Mouse (Mus musculus): ENCODE results near the gene Ddx27. TPM values are rescaled to one million over a fixed set of nuclear protein-coding genes. Genes with fewer than 3 reads are reported as not detected.
"Not testable (repeated sequence)": the region's sequence is repeated elsewhere in the genome, so short reads cannot be mapped to it uniquely, and the experiment has no call there.

Ddx27 gene
- 10 to 100 TPM; 33.6 to 38.9 (median 35.1) TPM for polyA plus RNA-seq (2017; shearing (Covaris generic))

DNA sequence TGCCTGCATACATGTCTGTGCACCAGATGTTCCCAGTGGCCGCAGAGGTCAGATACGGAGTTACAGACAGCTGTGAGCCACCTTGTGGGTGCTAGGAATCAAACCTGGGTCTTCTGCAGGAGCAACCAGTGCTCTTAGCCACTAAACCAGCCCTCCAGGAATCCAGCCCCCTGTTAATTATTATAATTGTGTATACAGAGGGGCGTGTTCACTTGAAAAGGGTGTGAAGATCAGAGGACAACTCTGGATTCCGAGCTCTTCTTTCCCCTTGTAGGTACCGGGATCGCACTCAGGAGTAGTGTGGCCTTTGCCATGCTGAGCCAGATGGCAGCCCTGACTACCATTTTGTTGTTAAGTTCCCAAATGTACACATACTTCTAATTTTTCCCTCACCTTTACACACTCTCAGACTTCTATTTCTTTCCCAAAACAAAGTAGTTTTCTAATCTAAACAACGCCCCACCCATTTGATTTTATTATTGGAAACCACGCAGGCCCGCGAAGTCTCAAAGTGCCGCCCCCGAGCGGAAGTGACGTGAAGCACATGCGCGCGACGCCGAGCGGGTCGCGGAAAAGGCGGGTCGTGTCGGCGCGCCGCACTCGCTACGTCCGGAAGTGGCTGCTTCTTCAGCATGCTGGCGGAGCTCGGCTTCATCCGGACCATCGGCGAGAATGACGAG, at the start of gene Ddx27:
Ddx27 (plus strand) TSS at position 492 of the 680 bp plus-strand sequence.
- peak; percentile 94 for ATAC-seq

DNA sequence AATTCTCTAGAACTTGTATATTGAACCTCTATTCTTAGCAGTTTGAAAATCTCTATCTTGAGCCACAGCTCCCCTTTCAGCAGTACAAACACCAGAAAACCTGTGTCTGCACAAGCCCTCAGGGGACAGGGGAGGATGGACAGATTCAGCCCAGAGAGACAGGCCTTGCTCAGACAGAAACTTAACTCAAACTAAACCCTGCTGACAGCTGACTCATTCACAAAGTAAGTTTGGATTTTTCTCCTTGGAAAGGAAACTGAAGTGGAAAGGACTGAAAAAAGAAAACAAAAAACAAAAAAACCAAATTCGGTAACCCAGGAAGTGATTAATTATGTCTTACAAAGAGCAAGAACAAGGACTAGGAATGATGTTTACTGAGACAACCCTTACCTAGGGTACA, 41.8 kb upstream of the Ddx27 start:
- ATAC-seq: no peak

DNA sequence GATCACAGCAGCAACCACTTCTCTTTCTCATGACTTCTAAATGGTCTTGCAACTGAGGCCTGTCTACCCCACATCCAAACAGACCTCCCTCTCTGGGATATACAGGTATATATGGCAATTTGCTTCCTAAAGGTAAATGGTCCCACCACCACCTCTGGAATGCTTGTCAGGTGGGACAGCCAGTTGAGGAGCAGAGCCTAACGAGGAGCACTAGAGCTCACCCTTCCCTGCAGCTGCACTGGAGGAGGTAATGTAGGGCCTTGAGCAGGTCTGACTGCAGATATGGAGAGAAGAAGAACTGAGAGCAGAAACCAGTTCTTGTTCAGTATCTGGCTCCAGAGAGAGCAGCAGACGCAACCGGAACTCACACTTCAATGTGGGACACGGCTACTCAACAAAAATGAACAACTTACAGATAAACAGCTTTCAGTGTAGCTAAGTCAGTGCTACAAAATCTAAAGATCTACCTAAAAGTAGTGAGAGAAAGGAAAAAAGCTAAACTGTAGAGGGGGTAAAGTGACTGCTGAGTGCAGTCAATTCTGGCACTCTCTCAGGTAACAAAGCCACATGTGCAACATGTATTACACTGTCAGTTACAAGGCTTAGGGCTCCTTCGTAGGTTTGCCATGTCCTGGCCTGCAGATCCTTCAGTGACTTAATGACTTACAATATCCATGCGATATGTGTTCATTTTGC, 40.7 kb upstream of the Ddx27 start:
- no peak for ATAC-seq

DNA sequence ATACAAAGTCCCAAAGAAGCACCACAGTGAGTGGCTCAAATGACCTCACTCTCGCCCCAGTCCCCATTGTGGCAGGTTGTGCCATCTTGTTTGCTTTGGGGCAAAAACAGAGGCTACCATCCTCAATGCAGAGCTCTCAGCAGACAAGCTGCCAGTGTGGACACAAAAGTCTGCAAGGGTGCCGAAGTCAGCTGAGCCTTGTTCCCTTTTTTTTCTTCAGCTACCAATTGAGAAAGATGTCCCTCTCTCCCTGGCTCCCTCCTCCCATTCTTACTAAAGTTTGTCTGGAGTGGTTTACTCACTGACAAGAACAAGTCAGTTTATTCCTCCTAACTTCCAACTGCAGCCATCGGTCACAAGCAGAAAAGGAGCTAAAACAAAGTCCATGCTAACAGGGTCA, 38.6 kb upstream of the Ddx27 start:
- ATAC-seq: no peak

DNA sequence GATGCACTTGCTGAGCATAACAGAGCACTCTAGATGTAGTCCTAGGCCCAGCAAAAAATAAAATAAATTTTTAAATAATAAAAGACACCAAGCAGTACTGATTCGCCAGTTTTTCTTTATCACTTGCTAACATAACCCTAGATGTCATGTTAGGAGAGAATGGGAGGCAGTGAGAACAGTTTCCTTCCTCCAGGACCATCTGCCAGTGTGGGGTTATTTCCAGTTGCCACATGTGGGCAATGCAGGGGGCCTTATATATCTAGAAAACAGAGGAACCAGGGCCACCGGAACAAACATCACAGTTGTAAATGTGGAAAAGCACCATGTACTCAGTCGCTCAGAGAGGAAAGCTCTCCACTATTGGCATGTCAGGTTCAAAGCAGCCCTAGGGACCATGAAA, 37.5 kb upstream of the Ddx27 start:
- ATAC-seq: no peak

DNA sequence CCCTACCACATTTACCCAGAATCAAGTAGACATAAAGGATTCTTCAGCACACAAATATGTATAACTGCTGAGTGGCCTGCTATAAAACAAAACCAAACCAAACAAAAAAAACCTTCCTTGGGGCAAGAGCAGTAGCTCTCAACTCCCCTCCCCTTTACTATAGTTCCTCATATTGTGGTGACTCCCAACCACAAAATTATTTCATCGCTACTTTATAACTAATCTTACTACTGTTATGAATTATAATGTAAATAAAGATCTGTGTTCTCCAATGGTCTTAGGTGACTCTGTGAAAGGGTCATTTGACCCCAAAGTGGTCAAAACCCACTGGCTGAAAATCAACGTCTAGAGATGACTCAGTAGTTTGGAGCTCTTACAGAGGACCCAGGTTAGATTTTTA, 34.8 kb upstream of the Ddx27 start:
- no peak for ATAC-seq

DNA sequence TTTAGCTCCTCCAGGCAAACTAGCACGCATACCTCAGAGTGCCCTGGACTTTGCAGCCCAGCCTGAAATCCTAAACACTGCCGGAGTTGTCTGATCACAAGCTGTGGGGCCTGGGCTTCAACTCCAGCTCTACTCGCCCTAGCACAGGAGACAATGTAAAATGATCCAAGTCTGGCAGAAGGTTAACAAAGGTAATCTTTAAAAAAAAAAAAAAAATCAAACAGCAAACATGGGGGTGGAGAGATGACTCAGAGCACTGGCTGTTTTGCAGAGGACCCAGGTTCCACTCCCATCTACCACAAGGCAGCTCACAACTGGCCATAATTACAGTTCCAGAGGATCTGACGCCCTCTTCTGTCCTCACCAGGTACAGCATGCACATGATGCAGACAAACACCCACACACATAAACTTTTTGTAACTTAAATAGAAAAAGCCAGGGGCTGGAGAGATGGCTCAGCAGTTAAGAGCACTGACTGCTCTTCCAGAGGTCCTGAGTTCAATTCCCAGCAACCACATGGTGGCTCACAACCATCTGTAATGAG, 31.6 kb upstream of the Ddx27 start:
- ATAC-seq: no peak

DNA sequence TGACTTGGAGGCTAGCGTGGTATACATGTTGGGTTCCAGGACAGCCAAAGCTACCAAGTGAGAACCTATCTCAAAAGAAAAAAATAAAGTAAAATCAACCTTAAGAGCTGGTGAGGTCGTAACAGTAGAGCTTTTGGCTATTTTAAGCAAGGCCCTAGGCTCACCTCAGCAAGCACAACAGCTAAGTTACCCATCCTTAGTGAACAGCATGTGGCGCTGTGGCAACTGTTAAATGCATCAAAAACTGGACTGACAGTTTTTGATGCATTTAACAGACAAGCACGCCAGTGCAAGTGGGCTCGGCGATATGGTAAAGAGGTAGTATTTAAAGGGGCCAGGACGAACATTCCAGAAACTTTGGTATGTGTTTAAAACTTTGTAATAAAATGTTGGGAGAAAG, 24.1 kb upstream of the Ddx27 start:
- no peak for ATAC-seq

DNA sequence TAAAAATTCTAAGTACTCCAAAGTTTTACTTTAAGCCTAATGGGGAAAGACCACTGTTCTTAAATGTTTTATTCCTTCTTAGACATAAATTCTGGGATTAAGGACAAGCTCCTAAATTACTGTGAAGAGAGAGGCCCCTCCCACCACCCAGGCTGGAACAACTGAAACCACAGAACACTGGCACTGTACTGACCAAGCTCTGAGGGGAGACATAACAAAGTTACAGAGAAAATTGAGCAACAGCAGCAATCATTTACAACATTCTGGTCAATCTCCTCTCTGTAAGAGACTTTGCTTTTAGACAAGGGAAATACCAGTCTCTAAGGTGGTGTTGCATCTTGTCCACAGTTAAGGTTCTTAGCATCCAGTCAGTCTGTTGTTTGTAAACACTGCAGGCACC, 23.0 kb upstream of the Ddx27 start:
- ATAC-seq: no peak

DNA sequence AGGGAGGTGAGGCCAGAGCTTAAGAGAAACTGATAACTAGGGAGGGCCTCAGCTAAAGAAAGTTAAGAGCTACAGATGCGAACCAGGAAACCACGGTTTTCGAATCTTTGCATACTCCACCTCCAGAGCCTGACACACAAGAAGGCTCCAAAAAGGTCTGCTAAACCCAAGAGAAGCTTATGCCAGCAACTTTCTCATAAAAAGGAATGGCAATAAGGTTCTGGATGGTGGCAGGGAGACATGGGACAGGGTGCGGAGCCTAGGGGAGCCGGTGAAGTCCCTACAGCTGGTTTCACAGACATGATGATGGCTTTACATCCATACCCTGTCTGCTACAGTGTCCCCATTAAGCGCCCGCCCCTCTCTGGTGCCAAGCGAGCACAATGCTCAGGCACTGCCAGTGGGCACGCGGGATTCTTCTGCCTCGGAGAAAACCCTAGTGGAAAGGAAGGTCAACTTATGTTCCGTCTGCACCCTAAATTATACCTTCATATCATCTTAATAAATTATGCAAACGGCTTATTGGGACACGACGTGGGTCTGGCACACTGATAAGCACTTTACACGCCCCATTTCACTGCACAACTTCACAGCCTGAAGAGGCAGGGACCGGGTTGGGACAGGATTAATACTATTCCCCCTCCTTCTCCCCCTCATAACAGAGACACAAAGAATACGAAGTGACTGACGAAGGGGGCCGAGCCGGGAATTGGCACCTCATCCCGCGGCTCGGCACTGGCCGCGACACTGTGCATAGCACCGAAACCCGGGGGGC, 19.8 kb upstream of the Ddx27 start:
- ATAC-seq: peak; percentile 10

DNA sequence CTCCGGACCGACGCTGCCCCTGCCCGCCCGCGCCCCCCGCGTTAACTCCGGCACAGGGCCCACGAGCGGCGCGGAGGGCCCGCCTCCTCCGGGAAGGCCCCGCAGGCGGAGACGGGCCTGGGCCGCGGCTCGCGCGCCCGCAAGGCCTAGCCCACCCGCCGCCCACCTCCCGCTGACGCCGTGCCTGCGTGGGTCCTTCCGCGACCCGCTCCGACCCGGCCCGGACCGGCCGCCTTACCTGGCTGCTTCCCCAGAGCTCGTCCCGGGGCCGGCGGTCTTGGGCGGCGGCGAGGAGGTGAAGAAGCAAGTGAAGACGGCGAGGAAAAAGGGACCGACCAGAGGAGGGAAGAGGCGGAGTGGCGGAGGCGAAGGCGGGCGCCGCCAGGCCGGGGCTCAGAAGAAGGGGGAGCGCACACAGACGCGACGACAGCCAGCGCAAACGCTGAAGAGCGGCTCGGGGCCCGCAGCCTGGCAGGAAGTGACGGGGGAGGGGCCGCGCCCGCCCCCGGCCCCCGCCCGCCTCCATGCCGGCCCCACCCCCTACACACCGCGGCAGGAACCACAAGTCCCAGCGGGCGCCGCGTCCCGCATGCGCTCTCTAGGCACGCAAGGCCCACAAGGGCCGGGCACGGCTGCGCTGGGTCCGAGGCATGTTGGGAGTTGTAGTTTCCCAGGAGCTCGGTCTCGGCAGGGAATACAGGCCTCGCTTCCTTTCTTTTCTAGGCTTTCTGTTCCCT, 19.0 kb upstream of the Ddx27 start, which contains the start of gene Stau1:
Stau1 (minus strand) TSS at position 504 of the 737 bp plus-strand sequence.
- peak; percentile 91 for ATAC-seq

DNA sequence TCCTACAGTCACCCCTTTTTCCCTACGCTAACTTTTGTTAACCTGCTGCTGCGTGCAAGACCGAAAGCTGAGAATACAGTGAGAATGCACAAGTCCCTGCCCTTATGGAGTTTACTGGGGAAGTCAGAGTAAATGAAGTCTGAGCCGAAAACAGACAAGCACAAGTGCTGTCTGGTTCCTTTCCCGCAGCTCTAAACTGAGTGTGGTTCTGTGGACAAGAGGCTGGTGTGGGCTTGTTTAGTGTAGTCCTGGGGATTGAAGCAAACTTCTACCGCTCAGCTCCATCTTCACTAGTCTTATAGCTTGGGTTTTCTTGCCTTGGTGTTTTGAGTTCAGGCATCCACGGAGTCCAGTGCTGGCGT, 18.5 kb upstream of the Ddx27 start:
- peak; percentile 7 for ATAC-seq

DNA sequence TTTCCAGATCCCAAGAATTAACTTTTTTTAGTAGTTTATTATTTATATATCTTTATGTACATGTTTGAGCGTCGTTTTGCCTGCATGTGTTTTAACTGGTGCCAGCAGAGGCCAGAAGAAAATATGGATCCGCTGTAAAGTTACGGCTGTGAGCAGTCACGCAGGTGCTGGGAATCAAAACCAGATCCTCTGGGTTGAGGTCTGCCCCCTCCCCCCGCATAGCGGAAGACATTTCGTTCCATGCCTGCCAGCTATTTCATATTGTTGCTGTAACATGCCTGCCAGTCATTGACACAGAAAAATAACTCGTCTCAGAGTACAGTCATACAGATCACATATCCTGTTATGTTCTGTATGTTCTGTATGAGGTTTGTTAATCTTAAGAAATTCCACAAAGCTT, 13.5 kb upstream of the Ddx27 start:
- ATAC-seq: no peak

DNA sequence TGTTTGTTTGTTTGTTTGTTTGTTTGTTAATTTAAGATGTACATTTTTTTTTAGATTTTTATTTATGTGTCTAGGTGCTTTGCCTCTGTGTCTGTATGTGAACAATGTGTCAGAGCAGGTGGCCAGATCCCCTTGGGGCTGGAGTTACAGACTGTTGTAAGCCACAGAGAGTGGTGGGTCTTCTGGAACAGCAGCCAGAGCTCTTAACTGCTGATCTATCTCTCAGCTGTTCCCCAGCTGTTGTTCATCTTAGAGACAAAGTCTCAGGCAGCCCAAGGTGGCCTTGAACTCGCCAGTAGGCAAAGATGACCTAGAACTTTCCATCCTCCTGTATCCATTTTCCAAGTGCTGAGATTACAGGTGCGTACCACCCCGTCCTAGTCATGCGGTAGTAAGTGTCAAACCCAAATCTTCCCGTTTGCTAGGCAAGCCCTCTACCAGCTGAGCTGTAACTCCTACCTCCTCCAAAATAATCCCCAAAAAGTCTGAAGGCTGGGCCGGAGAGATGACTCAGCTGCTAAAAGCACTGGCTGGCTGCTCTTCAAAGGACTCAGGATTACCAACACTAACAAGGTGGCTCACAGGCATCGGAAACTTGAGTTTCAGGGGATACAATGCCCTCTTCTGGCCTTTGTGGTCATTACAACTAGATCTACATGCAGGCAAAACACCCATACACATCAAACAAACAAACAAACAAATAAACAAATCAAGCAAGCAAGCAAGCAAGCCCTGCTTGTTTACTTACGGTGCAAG, 10.7 kb upstream of the Ddx27 start:
- ATAC-seq: peak; percentile 90

DNA sequence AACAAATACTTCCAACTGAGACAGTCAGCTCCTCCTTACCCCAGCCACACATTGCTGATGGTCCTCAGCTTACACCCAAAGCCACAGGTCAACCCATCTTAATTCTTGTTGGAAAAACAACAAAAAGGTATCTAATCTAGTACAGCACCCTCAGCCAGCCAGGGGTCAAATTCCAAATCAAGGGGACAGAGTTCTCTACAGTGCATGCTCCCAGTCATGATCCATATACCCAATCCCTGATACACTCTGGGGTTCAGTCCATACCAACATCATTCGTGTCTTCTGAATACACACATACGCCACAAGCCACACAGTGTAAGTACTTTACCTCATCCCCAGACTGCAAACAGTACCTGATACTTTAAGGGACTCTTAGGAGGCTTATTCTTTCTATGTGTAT, 8.6 kb upstream of the Ddx27 start:
- no peak for ATAC-seq

DNA sequence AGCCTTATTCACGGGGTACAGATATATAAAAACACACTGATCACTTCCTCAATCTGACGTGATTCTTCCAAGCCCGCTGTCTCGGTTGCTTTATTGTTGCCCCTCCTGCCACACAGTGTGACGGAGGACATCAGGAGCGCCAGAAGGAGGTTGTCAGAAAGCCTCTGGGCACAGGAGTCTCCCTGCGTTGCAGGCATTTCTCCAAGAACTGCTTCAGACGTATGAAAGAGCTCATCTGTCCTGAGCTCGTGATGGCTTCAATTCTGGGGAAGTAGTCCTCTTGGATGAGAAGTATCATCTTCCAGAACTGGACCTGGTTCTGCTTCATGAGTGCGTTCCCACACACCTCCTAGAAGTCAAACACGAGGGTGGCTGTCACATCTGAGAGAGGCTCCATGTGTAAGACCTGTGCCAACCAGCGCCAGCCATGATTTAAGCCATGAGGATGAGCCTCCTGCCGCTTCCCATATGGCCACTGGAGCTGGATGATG, 7.9 kb upstream of the Ddx27 start:
- ATAC-seq: no peak

DNA sequence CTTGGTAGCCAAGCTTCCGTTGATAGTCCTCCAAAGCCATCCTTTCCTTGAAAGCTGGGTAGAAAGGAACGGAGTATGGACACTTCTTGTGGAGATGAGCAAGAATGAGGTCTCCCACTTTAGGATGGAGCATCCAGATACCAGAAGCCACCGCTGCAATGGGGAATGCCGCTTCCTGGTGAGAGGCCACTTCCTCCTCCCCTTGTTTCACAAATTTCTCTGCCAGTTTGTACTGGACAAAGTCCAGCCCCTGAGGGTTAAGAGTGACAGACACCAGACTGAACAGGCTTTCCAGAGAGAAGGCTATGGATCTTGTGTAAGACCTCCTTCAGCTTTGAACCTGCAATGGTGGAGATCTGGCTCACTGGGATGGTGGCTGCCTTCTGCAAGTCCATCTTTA, 7.4 kb upstream of the Ddx27 start:
- not testable (repeated sequence) for ATAC-seq

DNA sequence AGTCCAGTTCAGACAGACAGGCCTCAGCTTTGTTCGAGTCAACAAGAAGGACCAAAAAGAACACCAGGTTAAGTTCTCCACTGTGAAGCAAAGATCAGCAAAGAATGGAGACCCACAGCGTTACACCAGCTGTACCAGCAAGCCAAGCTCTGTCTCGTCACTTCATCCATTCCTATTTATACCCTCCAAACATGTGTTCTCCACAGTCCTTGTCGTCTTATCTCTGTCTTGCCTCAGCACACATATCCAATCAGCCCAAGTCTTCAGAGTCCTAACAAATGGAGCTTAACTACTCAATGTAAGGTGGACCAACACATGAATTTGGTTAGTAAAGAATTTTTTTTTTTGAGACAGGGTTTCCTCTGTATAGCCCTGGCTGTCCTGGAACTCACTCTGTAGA, 5.5 kb upstream of the Ddx27 start:
- no peak for ATAC-seq

DNA sequence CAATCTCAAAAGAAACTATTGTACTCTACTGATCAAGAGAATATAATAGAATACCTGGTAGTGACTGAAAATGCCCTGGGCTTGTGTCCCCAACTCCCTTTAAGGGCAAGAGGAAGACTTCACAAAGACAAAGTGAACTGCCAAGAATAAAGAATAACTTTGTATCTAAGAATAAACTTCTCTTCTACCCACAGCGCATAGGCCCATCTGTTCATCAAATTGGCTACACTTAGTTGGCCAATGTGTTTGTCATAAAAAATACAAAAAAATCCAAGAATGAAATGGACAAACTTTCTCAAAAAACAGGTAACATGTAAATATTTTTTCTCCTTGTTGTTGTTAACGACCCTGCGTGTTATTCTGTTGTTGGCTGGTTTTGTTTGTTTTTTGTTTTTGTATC, 4.4 kb upstream of the Ddx27 start:
- no peak for ATAC-seq

DNA sequence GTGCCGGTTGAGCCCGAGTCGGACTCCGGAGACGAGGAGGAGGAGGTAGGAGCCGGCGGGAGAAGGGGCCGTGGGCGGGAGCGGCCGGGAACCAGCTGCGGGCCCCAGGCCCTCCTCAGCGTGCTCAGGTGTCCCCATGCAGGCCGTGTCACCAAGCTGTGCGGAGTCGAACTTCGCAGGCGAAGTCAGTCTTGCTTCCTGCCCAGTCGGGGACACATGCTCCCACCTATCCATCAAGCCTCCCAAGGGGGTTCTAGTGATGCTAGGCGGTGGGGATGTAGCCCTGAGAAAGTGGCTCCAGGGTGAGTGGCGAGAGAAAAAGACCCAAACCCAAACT, 357 bp downstream of the Ddx27 start:
- peak; percentile 54 for ATAC-seq

DNA sequence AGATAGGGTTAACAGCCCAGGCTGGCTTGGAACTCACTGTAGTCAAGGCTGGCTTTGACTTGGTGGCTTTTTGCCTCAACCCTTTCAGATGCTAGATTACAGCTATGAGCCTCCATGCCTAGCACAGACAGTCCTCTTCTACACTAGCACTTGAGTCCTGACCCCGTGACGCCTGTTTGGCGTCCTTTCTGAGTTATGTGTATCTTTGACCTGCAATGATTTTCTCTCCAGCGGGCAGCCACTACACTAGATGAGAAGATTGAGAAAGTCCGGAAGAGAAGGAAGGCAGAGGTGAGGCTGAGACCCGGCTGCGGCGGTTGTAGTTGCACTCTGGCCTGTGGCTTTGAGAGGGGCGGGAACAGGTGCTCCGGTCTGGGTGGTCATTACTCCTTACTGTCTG, 4.4 kb downstream of the Ddx27 start:
- no peak for ATAC-seq

DNA sequence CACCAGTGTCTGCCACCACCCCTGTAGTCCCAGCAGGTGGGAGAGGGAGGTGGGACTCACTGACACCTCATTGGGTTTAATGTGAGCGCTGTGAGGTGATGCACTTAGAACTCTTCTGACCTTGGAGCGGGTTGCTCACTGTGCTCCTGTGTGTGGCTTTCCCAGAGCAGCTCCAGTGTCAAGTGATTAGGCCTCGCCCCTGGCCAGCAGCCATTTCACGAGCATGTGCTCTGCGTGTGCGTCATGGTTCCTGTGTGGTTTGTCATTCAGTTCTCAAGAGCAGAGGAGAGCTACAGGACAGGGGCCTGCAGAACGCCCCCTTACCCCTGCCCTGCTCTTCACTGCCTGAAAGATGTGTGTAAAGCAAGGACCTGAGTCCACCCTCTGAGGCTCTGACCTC, 13.6 kb downstream of the Ddx27 start:
- ATAC-seq: no peak
